Mouse (Mus musculus) cerebellum, adult 11 months (tissue): ENCODE data around the gene Tcf12.
A peak's percentile ranks its signal among the peaks of the same experiment; 100 is the strongest.

Experiments used
- DNase-seq: peaks from one replicate; pipeline ENCODE4 v3.0.0; 2022

The Tcf12 gene

GRCm38 (mm10) chr9:71831756-71832699 lies 279.6 kb downstream of the Tcf12 start:
- DNase-seq: peak; percentile 61

DNA sequence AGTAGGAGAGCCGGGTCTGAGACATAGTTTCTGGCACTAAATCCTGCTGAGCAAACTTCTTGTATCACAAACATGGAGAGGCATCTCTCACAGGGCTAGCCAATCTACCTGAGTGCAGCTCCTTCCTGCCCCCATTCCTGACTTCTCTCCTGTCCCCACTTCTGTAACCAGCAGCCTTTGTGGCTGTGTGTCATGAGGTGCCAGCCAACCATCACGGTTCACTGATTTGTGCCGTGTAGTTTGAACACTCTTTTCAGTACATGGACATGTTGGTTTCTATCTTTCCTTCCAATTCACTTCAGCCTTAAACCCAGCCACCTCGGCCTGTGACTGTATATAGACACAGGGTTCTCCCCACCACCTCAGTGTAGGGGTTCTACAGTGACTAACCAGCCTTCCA lies 280.7 kb downstream of the Tcf12 start:
- no peak for DNase-seq

GRCm38 (mm10) chr9:71830365-71830764 lies 281.3 kb downstream of the Tcf12 start:
- no peak for DNase-seq

- no peak for DNase-seq
These were observed 281.9 kb downstream of the Tcf12 start for GRCm38 (mm10) chr9:71829753-71830152.

- DNase-seq: no peak
These were observed 282.5 kb downstream of the Tcf12 start for GRCm38 (mm10) chr9:71829137-71829536.

DNA sequence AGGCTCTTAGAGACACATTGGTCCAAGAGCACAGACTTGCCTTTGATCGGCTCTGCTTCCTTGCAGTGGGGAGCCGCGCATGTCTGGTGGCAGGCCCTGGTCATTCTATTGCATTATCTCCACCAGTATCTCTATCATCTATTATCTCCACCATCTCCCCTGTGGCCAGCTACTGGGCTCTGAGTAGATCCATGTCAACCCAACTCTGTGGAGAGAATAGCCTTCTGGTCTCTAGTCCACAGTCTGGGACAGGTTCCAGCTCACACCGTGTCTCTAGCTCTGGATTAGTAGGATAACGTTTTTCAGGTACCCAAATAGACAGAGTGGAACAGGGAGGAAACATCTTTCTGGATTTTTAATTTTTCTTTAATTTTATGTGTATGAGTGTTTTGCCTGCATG lies 284.3 kb downstream of the Tcf12 start:
- peak; percentile 49 for DNase-seq

DNA sequence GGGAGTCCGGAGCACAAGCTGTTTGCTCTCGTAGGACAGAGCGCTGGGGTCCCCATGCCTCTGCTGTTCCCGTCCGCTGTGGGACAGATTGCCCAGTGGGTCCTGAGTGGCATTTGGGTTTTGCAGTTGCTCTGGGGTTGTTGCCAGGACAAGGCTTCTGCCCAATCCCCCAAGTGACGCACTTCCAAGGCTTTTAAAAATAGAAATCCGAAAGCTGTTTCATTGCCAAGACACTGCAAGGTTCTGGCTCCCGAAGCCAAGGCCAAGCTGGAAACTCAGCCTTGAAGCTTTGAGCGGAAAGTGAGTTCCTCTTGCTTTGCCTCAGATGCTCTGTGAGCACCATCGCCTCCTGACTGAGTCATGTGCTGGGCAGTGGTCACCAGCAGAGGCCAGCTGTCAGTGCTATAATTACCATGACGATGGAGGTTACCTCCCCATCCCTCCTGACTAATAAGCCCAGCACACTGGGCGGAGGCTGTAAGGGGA lies 285.6 kb downstream of the Tcf12 start:
- peak; percentile 85 for DNase-seq

DNA sequence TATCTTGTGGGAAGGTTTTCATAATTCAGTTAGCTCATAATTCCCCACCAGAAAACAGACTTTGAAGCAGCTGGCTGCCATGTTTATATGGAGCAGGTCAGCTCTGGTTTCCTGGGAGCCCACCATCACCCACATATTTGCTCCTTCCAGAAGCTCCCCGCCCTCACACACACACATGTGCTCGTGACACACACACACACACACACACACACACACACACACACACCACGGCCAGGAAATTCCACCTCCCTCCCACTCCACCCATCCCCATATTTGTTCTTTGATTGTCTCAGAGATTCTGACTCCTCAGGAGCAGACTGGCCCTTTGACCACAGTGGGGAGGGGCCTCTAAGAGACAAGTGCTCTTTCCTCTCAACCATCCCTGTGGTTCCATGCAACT lies 289.7 kb downstream of the Tcf12 start:
- DNase-seq: no peak

- DNase-seq: no peak
These were observed 293.2 kb downstream of the Tcf12 start for GRCm38 (mm10) chr9:71818453-71818852.

DNA sequence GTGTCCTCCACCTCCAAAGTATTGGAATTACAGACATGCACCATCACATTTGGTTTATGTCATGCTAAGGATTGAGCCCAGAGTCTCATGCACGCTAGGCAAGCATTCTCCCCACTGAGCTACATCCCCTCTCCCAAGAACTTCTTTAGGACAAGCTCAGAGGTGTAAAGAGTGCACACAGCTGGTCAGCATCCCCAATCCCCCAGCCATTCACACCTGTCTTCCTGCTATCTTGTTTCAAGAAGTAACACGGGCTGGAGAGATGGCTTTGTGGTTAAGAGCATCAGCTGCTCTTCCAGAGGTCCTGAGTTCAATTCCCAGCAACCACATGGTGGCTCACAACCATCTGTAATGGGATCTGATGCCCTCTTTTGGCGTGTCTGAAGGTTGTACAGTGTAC lies 295.6 kb downstream of the Tcf12 start:
- DNase-seq: no peak

GRCm38 (mm10) chr9:71813565-71813964 lies 298.1 kb downstream of the Tcf12 start:
- DNase-seq: no peak

DNA sequence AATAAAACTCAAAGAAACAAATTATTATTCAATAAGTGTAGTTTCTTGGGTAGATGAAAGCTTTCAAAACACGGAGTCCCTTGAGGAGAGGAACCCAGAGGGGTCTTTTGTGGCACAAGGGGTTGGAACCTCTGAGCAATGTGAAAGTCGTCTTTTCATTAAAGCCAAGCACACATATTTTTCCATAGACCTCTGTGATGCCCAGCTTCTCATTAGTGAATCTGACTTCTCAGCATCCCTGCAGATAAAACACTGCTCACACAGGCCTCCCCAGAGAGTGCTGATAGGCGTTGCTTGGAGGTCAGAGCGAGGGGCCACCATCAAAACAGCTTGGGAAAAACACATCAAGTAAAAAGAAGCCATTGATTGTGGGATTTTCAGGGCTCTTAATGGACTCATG lies 298.8 kb downstream of the Tcf12 start:
- no peak for DNase-seq

- no peak for DNase-seq
These were observed 299.3 kb downstream of the Tcf12 start for GRCm38 (mm10) chr9:71812402-71812801.

DNA sequence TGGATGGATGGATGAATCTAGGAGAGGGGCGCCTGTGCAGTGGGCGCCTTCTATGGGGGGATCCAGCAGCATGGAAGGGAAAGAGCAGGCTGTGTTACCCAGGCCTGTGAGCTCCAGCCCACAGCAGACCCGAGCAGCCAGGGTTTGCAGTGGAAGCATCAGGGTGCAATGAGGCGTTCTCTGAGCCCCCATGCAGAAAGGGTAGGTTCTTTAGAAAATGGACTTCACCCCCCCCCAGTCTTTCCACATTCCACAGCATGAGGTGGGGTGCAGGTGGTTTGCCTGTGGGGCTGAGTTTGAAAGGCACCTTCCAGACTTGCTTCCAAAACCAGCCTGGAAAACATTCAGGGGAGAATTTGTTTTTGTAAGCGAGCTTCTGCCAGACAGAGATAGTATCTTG lies 300.3 kb downstream of the Tcf12 start:
- DNase-seq: no peak

DNA sequence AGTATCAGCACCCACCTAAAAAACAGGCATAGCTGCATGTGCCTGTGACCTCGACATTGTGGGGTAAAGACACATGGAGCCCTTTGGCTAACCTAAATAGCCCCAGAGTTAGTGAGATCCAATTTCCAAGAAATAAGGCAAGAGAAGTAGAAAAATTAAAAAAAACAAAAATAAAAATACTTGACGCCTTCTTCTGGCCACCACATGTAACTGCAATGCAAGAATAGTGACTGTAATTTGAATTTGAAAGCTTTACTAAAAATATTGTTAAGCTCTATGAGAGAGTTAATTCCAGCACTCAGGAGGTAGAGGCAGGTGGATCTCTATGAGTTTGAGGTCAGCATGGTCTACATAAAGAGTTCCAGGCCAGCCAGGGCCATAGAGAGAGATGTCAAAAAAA lies 300.9 kb downstream of the Tcf12 start:
- no peak for DNase-seq

- peak; percentile 29 for DNase-seq
These were observed 302.9 kb downstream of the Tcf12 start for GRCm38 (mm10) chr9:71808640-71809254.

GRCm38 (mm10) chr9:71807801-71808200 lies 303.9 kb downstream of the Tcf12 start:
- no peak for DNase-seq

DNA sequence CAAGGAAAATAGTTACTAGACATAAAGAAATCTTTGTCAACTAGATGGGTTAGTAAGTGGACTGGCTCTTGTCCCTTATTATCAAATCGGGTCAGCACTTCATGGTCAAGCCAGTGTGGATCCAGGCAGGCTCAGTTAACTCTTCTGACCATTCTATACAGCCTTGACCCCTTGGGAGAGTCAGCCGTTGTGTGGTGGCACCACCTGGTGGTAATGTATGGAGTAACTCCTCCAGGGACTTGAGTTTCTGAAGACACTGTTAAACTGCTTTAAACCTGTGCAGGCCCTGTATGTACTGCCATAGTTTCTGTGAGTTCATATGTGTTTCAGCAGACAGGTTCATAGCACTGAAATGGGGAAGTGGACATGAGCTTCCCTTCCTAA lies 305.3 kb downstream of the Tcf12 start:
- peak; percentile 84 for DNase-seq

- DNase-seq: no peak
These were observed 305.8 kb downstream of the Tcf12 start for GRCm38 (mm10) chr9:71805646-71806421.

GRCm38 (mm10) chr9:71804116-71804515 lies 307.6 kb downstream of the Tcf12 start:
- no peak for DNase-seq

GRCm38 (mm10) chr9:71803281-71803680 lies 308.4 kb downstream of the Tcf12 start:
- no peak for DNase-seq

GRCm38 (mm10) chr9:71799598-71799997 lies 312.1 kb downstream of the Tcf12 start:
- DNase-seq: no peak

DNA sequence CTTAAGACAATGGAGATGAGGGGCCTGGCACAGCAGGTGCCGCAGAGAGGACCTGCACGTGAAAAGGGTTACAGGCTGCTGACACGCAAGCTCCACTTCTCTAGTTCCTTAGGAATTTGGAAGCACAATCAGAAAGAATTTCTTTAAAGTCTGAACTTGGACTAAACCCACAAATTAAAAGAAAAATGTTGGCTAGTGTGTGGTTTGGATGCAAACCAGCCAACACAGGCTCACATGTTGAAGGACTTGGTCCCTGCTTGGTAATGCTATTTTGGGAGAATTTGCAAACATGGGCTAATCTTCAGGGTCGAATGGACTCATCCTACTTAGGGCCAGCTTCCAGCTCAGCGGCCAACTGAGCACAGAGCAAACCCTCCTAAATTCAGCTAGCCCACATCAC lies 313.5 kb downstream of the Tcf12 start:
- no peak for DNase-seq
